Mouse (Mus musculus): ENCODE data around the gene Nr1d1. TPM values are rescaled to one million over a fixed set of nuclear protein-coding genes. Genes with fewer than 3 reads are reported as not detected.

Gene Nr1d1
- polyA plus RNA-seq, 1 experiment from 2014 or later = 2.2 TPM

GRCm38 (mm10) chr11:98729119-98729588 lies 46.0 kb downstream of the Nr1d1 start, which contains the start of gene Med24:
Gene Med24 (minus strand): TSS chr11:98729435.
- H3K9me3 ChIP-seq (replicated peaks; ENCODE audit: control insufficient read depth, low read length) = no peaks in the 10 kb centered on the region; the same call in 1 of the 2 replicates
- no peaks in the 10 kb centered on the region for H3K27me3 ChIP-seq (replicated peaks; ENCODE audit: control insufficient read depth, insufficient read depth, low read length)
- DNase-seq (ENCODE audit: low spot score) (peak; percentile 98), ATAC-seq (peak; percentile 97)
- peak within 1 kb of the TSS; percentile 66 for H3K4me2 ChIP-seq (ENCODE audit: low read length)
- peak within 1 kb of the TSS; percentile 66 for H3K9ac ChIP-seq (ENCODE audit: low read length)
- H3K4me3 ChIP-seq (ENCODE audit: low read depth, low read length) = peak within 1 kb of the TSS; percentile 50
- peak within 1 kb of the TSS; percentile 82 for H3K27ac ChIP-seq (ENCODE audit: low read depth, low read length)
- WGBS = 0% methylated on average over 16 of the region's 16 CpGs
- H3K4me1 ChIP-seq (ENCODE audit: control insufficient read depth, insufficient read depth, low read length) = peaks cover 8% of the 10 kb centered on the region
- H3K36me3 ChIP-seq (ENCODE audit: control insufficient read depth, insufficient read depth, low read length) = peaks cover 28% of the 10 kb centered on the region

- H3K4me3 ChIP-seq (ENCODE audit: low read depth, low read length) = no peak overlapping the region
- no peak overlapping the region for H3K4me2 ChIP-seq (ENCODE audit: low read length)
- H3K9me3 ChIP-seq (replicated peaks; ENCODE audit: control insufficient read depth, low read length) = no peaks in the 10 kb centered on the region
- DNase-seq (ENCODE audit: low spot score) (no peak), ATAC-seq (no peak)
- H3K27ac ChIP-seq (ENCODE audit: low read depth, low read length) = no peak overlapping the region
- WGBS = 94% methylated on average over 15 of the region's 15 CpGs
- H3K27me3 ChIP-seq (replicated peaks; ENCODE audit: control insufficient read depth, insufficient read depth, low read length) = no peaks in the 10 kb centered on the region
- H3K4me1 ChIP-seq (ENCODE audit: control insufficient read depth, insufficient read depth, low read length) = peaks cover 8% of the 10 kb centered on the region
- peaks cover 36% of the 10 kb centered on the region for H3K36me3 ChIP-seq (ENCODE audit: control insufficient read depth, insufficient read depth, low read length)
- H3K9ac ChIP-seq (ENCODE audit: low read length) = no peak overlapping the region
Measured at GRCm38 (mm10) chr11:98725926-98726506, 49.1 kb downstream of the Nr1d1 start.

GRCm38 (mm10) chr11:98723098-98723497 lies 52.0 kb downstream of the Nr1d1 start:
- no peak overlapping the region for H3K4me2 ChIP-seq (ENCODE audit: low read length)
- DNase-seq (ENCODE audit: low spot score) (no peak), ATAC-seq (no peak)
- H3K27ac ChIP-seq (ENCODE audit: low read depth, low read length) = no peak overlapping the region
- H3K27me3 ChIP-seq (replicated peaks; ENCODE audit: control insufficient read depth, insufficient read depth, low read length) = no peaks in the 10 kb centered on the region
- H3K4me3 ChIP-seq (ENCODE audit: low read depth, low read length) = no peak overlapping the region
- peaks cover 50% of the 10 kb centered on the region for H3K36me3 ChIP-seq (ENCODE audit: control insufficient read depth, insufficient read depth, low read length)
- 83% methylated on average over 7 of the region's 7 CpGs for WGBS
- peaks cover 1% of the 10 kb centered on the region; the same call in 1 of the 2 replicates for H3K4me1 ChIP-seq (ENCODE audit: control insufficient read depth, insufficient read depth, low read length)
- no peaks in the 10 kb centered on the region for H3K9me3 ChIP-seq (replicated peaks; ENCODE audit: control insufficient read depth, low read length)
- H3K9ac ChIP-seq (ENCODE audit: low read length) = no peak overlapping the region

DNA sequence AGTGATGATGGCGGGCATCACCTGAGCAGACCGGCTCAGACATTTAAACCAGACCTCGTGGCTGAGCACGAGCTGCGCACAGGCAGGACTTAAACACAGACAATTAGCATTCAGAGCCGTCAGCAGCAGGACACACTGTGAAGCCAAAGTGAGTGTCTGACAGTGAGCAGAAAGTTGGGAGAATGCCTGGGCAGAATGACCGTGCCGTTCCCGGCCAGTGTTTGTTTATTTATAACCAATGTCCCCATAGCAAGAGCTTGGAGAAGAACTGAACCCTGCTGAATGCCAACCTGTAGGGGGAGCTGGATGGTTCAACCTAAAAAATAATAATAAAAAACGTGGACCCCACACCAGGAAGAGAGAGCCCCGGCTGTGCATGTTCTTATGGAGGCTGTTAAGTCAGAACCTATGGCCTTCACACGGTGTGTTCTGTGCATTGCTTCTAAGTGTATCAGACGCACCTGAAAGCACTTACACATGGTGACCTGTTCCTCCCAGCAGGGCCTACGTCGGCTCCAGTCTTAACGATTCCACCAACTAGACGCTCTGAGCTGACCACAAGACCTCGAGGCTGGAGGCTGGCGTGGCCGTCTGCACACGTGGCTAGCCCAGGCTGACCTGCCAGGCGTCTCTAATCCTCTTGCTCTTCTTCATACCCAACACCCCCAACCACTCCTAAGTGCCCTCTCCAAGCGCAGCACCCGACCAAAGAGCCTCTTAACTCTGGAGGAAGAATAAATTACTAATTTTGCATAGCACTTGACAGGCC lies 53.5 kb downstream of the Nr1d1 start:
- no peak for DNase-seq (ENCODE audit: low spot score)
- Histone ChIP-seq H3K9me3 (replicated peaks; ENCODE audit: control insufficient read depth, low read length) (no peaks in the 10 kb centered on the region), H3K4me3 (ENCODE audit: low read depth, low read length) (no peak overlapping the region), H3K27me3 (replicated peaks; ENCODE audit: control insufficient read depth, insufficient read depth, low read length) (no peaks in the 10 kb centered on the region), H3K4me1 (ENCODE audit: control insufficient read depth, insufficient read depth, low read length) (peaks cover 3% of the 10 kb centered on the region; the same call in 1 of the 2 replicates), H3K4me2 (ENCODE audit: low read length) (no peak overlapping the region), H3K36me3 (ENCODE audit: control insufficient read depth, insufficient read depth, low read length) (peaks cover 55% of the 10 kb centered on the region), H3K27ac (ENCODE audit: low read depth, low read length) (no peak overlapping the region), H3K9ac (ENCODE audit: low read length) (no peak overlapping the region)
- no peak for ATAC-seq
- WGBS = 72% methylated on average over 24 of the region's 24 CpGs

DNA sequence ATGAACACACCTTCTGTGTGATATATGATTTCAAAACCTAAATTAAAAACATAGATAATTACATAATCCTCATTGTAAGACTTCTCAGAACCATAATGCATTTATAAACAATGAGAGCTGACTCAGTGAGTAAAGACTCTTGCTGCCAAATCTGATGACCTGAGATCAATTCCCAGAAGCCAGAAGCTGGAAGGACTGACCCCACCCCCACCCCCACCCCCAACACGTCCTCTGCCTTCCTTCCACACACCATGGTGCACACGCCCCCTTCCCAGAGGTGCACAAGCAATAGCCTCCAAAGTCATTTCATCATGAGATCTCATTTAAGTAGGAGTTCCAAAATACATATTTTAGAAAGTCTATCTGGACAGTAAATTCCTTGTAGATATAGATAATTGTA lies 54.4 kb downstream of the Nr1d1 start:
- 69% methylated on average over 2 of the region's 2 CpGs for WGBS
- H3K4me1 ChIP-seq (ENCODE audit: control insufficient read depth, insufficient read depth, low read length) = peaks cover 3% of the 10 kb centered on the region; the same call in 1 of the 2 replicates
- H3K9ac ChIP-seq (ENCODE audit: low read length) = no peak overlapping the region
- no peaks in the 10 kb centered on the region for H3K9me3 ChIP-seq (replicated peaks; ENCODE audit: control insufficient read depth, low read length)
- no peak for DNase-seq (ENCODE audit: low spot score)
- H3K36me3 ChIP-seq (ENCODE audit: control insufficient read depth, insufficient read depth, low read length) = peaks cover 57% of the 10 kb centered on the region
- no peaks in the 10 kb centered on the region for H3K27me3 ChIP-seq (replicated peaks; ENCODE audit: control insufficient read depth, insufficient read depth, low read length)
- H3K27ac ChIP-seq (ENCODE audit: low read depth, low read length) = no peak overlapping the region
- H3K4me3 ChIP-seq (ENCODE audit: low read depth, low read length) = no peak overlapping the region
- no peak overlapping the region for H3K4me2 ChIP-seq (ENCODE audit: low read length)
- no peak for ATAC-seq

Other genes with a start within 250 kb of the Nr1d1 start
- gene Ikzf3, start 229.3 kb downstream of the Nr1d1 start, polyA plus RNA-seq (2014; fragmentation: Nextera tagmentation; extraction: Ambion mirVana) = not detected in 2 replicates
- not detected in 2 replicates for gene Zpbp2, start 224.2 kb downstream of the Nr1d1 start, polyA plus RNA-seq (2014; fragmentation: Nextera tagmentation; extraction: Ambion mirVana)
- 24.7 and 24.8 TPM in 2 replicates for gene Ormdl3, start 188.0 kb downstream of the Nr1d1 start, polyA plus RNA-seq (2014; fragmentation: Nextera tagmentation; extraction: Ambion mirVana)
- not detected in 2 replicates for gene Lrrc3c, start 177.0 kb downstream of the Nr1d1 start, polyA plus RNA-seq (2014; fragmentation: Nextera tagmentation; extraction: Ambion mirVana)
- gene Gm12355, start 149.7 kb downstream of the Nr1d1 start, polyA plus RNA-seq (2014; fragmentation: Nextera tagmentation; extraction: Ambion mirVana) = 0.88 and 1.3 TPM in 2 replicates
- gene Gsdma3, start 149.0 kb downstream of the Nr1d1 start, polyA plus RNA-seq (2014; fragmentation: Nextera tagmentation; extraction: Ambion mirVana) = not detected in 2 replicates
- not detected in 2 replicates for gene Gsdma2, start 128.6 kb downstream of the Nr1d1 start, polyA plus RNA-seq (2014; fragmentation: Nextera tagmentation; extraction: Ambion mirVana)
- gene Gsdma, start 111.0 kb downstream of the Nr1d1 start, polyA plus RNA-seq (2014; fragmentation: Nextera tagmentation; extraction: Ambion mirVana) = not detected in 2 replicates
- gene Psmd3, start 92.8 kb downstream of the Nr1d1 start, polyA plus RNA-seq (2014; fragmentation: Nextera tagmentation; extraction: Ambion mirVana) = 121 and 144 TPM in 2 replicates
- gene Csf3, start 74.1 kb downstream of the Nr1d1 start, polyA plus RNA-seq (2014; fragmentation: Nextera tagmentation; extraction: Ambion mirVana) = not detected in 2 replicates
- 76.0 and 85.9 TPM in 2 replicates for gene Med24, start 45.9 kb downstream of the Nr1d1 start, polyA plus RNA-seq (2014; fragmentation: Nextera tagmentation; extraction: Ambion mirVana)
- 164 and 199 TPM in 2 replicates for gene Thra, start 34.7 kb downstream of the Nr1d1 start, polyA plus RNA-seq (2014; fragmentation: Nextera tagmentation; extraction: Ambion mirVana)
- gene Msl1, start 20.2 kb upstream of the Nr1d1 start, polyA plus RNA-seq (2014; fragmentation: Nextera tagmentation; extraction: Ambion mirVana) = 19.3 and 20.5 TPM in 2 replicates
- 41.0 and 45.0 TPM in 2 replicates for gene Casc3, start 29.6 kb upstream of the Nr1d1 start, polyA plus RNA-seq (2014; fragmentation: Nextera tagmentation; extraction: Ambion mirVana)
- 3.0 and 4.5 TPM in 2 replicates for gene Rapgefl1, start 61.5 kb upstream of the Nr1d1 start, polyA plus RNA-seq (2014; fragmentation: Nextera tagmentation; extraction: Ambion mirVana)
- gene Wipf2, start 88.3 kb upstream of the Nr1d1 start, polyA plus RNA-seq (2014; fragmentation: Nextera tagmentation; extraction: Ambion mirVana) = 3.3 and 3.7 TPM in 2 replicates
- 14.1 and 16.4 TPM in 2 replicates for gene Cdc6, start 132.5 kb upstream of the Nr1d1 start, polyA plus RNA-seq (2014; fragmentation: Nextera tagmentation; extraction: Ambion mirVana)
- gene Rara, start 152.5 kb upstream of the Nr1d1 start, polyA plus RNA-seq (2014; fragmentation: Nextera tagmentation; extraction: Ambion mirVana) = 8.2 and 9.8 TPM in 2 replicates
- 0.27 and 0.28 TPM in 2 replicates for gene Gjd3, start 207.7 kb upstream of the Nr1d1 start, polyA plus RNA-seq (2014; fragmentation: Nextera tagmentation; extraction: Ambion mirVana)
- 135 and 150 TPM in 2 replicates for gene Top2a, start 248.9 kb upstream of the Nr1d1 start, polyA plus RNA-seq (2014; fragmentation: Nextera tagmentation; extraction: Ambion mirVana)

All from forebrain, embryonic 14.5 days (tissue).